Mouse (Mus musculus): Measurements from ENCODE around the gene Emsy. TPM values are rescaled to one million over a fixed set of nuclear protein-coding genes. Genes with fewer than 3 reads are reported as not detected.
A peak's percentile ranks its signal among the peaks of the same experiment; 100 is the strongest.

Gene Emsy
- polyA plus RNA-seq, 1 experiment from 2014 or later = 22.3 TPM

DNA sequence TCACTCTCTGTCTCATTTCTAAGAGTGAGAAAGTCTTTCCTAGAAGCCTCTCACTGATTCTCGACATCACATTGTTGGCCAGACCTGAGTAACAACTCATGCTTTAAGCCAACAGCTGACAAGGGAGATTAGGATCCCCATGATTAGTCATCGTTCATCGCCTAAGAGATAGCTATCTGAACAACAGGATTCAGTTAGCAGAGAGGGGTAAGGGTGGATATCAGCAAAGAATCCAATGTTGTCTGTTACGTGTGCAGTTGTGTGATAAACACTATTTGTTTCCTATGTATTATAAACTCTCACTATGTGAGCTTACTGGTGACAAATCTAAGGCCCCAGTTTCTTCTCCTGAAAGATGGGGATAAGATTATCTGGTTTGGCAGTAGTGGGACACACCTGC lies 17.8 kb upstream of the Emsy start:
- no peak for ATAC-seq (replicated peaks; ENCODE audit: extremely low read depth, insufficient read depth, low FRiP score)
- no peak overlapping the region for H3K27ac ChIP-seq (ENCODE audit: low read length)
- peaks cover 35% of the 10 kb centered on the region for H3K4me1 ChIP-seq (ENCODE audit: control insufficient read depth, insufficient read depth, low read length)
- H3K4me3 ChIP-seq (ENCODE audit: low read length) = no peak overlapping the region
- H3K36me3 ChIP-seq (ENCODE audit: control insufficient read depth, insufficient read depth) = no peaks in the 10 kb centered on the region
- no peaks in the 10 kb centered on the region for H3K9me3 ChIP-seq (replicated peaks; ENCODE audit: control insufficient read depth, low read length)
- H3K4me2 ChIP-seq (ENCODE audit: low read depth, low read length) = no peak overlapping the region
- no peaks in the 10 kb centered on the region for H3K27me3 ChIP-seq (ENCODE audit: control insufficient read depth, insufficient read depth, low read length)
- WGBS = 55% methylated on average over 4 of the region's 4 CpGs
- H3K9ac ChIP-seq (ENCODE audit: low read length) = no peak overlapping the region

GRCm38 (mm10) chr7:98672241-98672955 lies 15.8 kb upstream of the Emsy start:
- H3K9ac ChIP-seq (ENCODE audit: low read length) = peak overlapping the region; percentile 53

DNA sequence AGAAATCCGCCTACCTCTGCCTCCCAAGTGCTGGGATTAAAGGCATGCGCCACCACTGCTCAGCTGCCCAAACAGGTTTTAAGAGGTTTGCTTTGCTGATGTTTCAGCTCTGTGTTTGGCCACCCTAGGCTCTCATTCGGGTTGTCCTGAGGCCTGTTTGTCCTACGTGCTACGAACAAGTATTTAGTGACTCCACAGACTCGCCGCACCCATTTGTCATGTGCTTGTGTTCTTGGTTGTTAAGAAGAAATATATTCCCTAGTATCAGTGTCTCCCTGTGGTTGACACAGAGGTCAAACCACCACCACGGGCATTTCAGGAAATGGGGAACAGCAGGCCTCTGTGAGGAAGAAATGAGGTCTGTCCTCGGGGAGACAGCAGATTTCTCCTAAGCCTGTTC lies 14.8 kb upstream of the Emsy start:
- Histone ChIP-seq H3K36me3 (ENCODE audit: control insufficient read depth, insufficient read depth) (no peaks in the 10 kb centered on the region), H3K4me2 (ENCODE audit: low read depth, low read length) (peak overlapping the region; percentile 44; the same call in 1 of the 2 replicates), H3K27me3 (ENCODE audit: control insufficient read depth, insufficient read depth, low read length) (no peaks in the 10 kb centered on the region), H3K4me3 (ENCODE audit: low read length) (no peak overlapping the region), H3K9ac (ENCODE audit: low read length) (no peak overlapping the region; the same call in 1 of the 2 replicates), H3K4me1 (ENCODE audit: control insufficient read depth, insufficient read depth, low read length) (peaks cover 23% of the 10 kb centered on the region), H3K27ac (ENCODE audit: low read length) (no peak overlapping the region), H3K9me3 (replicated peaks; ENCODE audit: control insufficient read depth, low read length) (no peaks in the 10 kb centered on the region)
- WGBS = 63% methylated on average over 9 of the region's 9 CpGs
- ATAC-seq (replicated peaks; ENCODE audit: extremely low read depth, insufficient read depth, low FRiP score) = no peak

More at GRCm38 (mm10) chr7:98672241-98672955, 15.8 kb upstream of the Emsy start:
- H3K36me3 ChIP-seq (ENCODE audit: control insufficient read depth, insufficient read depth) = no peaks in the 10 kb centered on the region
- H3K9me3 ChIP-seq (replicated peaks; ENCODE audit: control insufficient read depth, low read length) = no peaks in the 10 kb centered on the region
- peak overlapping the region; percentile 44 for H3K4me2 ChIP-seq (ENCODE audit: low read depth, low read length)
- peak; percentile 83 for ATAC-seq (replicated peaks; ENCODE audit: extremely low read depth, insufficient read depth, low FRiP score)
- peak overlapping the region; percentile 70 for H3K27ac ChIP-seq (ENCODE audit: low read length)
- no peak overlapping the region for H3K4me3 ChIP-seq (ENCODE audit: low read length)
- H3K4me1 ChIP-seq (ENCODE audit: control insufficient read depth, insufficient read depth, low read length) = peaks cover 23% of the 10 kb centered on the region
- H3K27me3 ChIP-seq (ENCODE audit: control insufficient read depth, insufficient read depth, low read length) = no peaks in the 10 kb centered on the region
- 21% methylated on average over 11 of the region's 11 CpGs for WGBS

GRCm38 (mm10) chr7:98670831-98671230 lies 14.2 kb upstream of the Emsy start:
- 0 out of 2 replicates have a peak, but pooled peaks have one; percentile 17 for ATAC-seq (replicated peaks; ENCODE audit: extremely low read depth, insufficient read depth, low FRiP score)
- WGBS = 78% methylated on average over 4 of the region's 4 CpGs
- H3K27ac ChIP-seq (ENCODE audit: low read length) = no peak overlapping the region
- H3K9ac ChIP-seq (ENCODE audit: low read length) = no peak overlapping the region
- H3K4me3 ChIP-seq (ENCODE audit: low read length) = no peak overlapping the region
- H3K27me3 ChIP-seq (ENCODE audit: control insufficient read depth, insufficient read depth, low read length) = no peaks in the 10 kb centered on the region
- H3K4me1 ChIP-seq (ENCODE audit: control insufficient read depth, insufficient read depth, low read length) = peaks cover 23% of the 10 kb centered on the region
- no peak overlapping the region for H3K4me2 ChIP-seq (ENCODE audit: low read depth, low read length)
- no peaks in the 10 kb centered on the region for H3K36me3 ChIP-seq (ENCODE audit: control insufficient read depth, insufficient read depth)
- no peaks in the 10 kb centered on the region for H3K9me3 ChIP-seq (replicated peaks; ENCODE audit: control insufficient read depth, low read length)

DNA sequence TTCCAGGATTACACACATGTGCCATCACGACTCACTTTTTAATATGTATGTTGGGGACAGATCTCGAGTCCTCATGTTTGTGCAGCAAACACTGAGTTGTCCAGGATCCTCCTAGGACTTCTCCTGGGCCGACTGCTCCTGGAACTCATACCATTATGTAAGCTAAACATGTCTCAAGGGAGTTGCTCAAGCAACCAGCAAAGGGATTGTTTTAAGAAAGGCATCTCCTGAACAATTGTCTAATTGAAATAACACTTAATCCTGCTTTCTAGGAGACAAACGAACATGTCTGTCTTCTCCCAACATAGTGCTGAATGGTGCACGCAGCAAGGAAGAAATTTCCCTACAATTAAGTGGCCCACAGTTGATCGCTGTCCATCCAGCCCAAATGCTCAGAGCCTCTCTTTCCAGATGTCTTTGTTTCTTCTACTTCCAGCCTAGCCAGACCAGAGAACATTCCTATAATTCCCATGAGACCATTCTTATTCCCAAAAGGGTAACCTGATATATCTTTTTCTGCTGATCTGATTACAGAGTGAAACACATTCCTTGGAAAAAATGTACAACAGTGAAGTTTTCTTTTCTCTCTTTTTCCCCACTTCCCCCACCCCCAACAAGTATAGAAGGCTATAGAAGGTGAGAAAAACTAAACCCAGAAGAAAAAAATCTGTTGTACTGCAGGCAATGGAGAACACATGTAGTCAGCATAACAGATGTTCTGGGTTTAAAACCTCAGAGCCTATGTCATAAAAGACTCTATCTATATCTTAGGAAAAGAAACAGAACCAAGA lies 11.6 kb upstream of the Emsy start:
- Histone ChIP-seq H3K4me1 (ENCODE audit: control insufficient read depth, insufficient read depth, low read length) (peaks cover 25% of the 10 kb centered on the region), H3K27ac (ENCODE audit: low read length) (no peak overlapping the region), H3K27me3 (ENCODE audit: control insufficient read depth, insufficient read depth, low read length) (no peaks in the 10 kb centered on the region), H3K9ac (ENCODE audit: low read length) (no peak overlapping the region), H3K4me3 (ENCODE audit: low read length) (no peak overlapping the region), H3K9me3 (replicated peaks; ENCODE audit: control insufficient read depth, low read length) (no peaks in the 10 kb centered on the region), H3K36me3 (ENCODE audit: control insufficient read depth, insufficient read depth) (no peaks in the 10 kb centered on the region), H3K4me2 (ENCODE audit: low read depth, low read length) (no peak overlapping the region)
- no peak for ATAC-seq (replicated peaks; ENCODE audit: extremely low read depth, insufficient read depth, low FRiP score)
- WGBS = 69% methylated on average over 6 of the region's 6 CpGs

GRCm38 (mm10) chr7:98665726-98666125 lies 9.1 kb upstream of the Emsy start:
- H3K4me2 ChIP-seq (ENCODE audit: low read depth, low read length) = no peak overlapping the region

GRCm38 (mm10) chr7:98665166-98665565 lies 8.6 kb upstream of the Emsy start:
- no peak overlapping the region for H3K9ac ChIP-seq (ENCODE audit: low read length)
- ATAC-seq (replicated peaks; ENCODE audit: extremely low read depth, insufficient read depth, low FRiP score) = peak; percentile 41; the same call in 1 of the 2 replicates
- H3K4me3 ChIP-seq (ENCODE audit: low read length) = no peak overlapping the region
- no peaks in the 10 kb centered on the region for H3K9me3 ChIP-seq (replicated peaks; ENCODE audit: control insufficient read depth, low read length)
- no peak overlapping the region for H3K27ac ChIP-seq (ENCODE audit: low read length)
- no peaks in the 10 kb centered on the region for H3K36me3 ChIP-seq (ENCODE audit: control insufficient read depth, insufficient read depth)
- WGBS = 49% methylated on average over 5 of the region's 5 CpGs
- peaks cover 7% of the 10 kb centered on the region for H3K4me1 ChIP-seq (ENCODE audit: control insufficient read depth, insufficient read depth, low read length)
- H3K4me2 ChIP-seq (ENCODE audit: low read depth, low read length) = no peak overlapping the region
- no peaks in the 10 kb centered on the region for H3K27me3 ChIP-seq (ENCODE audit: control insufficient read depth, insufficient read depth, low read length)

More at GRCm38 (mm10) chr7:98665726-98666125, 9.1 kb upstream of the Emsy start:
- H3K27ac ChIP-seq (ENCODE audit: low read length) = no peak overlapping the region
- no peaks in the 10 kb centered on the region for H3K36me3 ChIP-seq (ENCODE audit: control insufficient read depth, insufficient read depth)
- peaks cover 7% of the 10 kb centered on the region for H3K4me1 ChIP-seq (ENCODE audit: control insufficient read depth, insufficient read depth, low read length)
- no peak for ATAC-seq (replicated peaks; ENCODE audit: extremely low read depth, insufficient read depth, low FRiP score)
- WGBS = 81% methylated on average over 6 of the region's 6 CpGs
- H3K27me3 ChIP-seq (ENCODE audit: control insufficient read depth, insufficient read depth, low read length) = no peaks in the 10 kb centered on the region
- no peak overlapping the region for H3K9ac ChIP-seq (ENCODE audit: low read length)
- H3K9me3 ChIP-seq (replicated peaks; ENCODE audit: control insufficient read depth, low read length) = no peaks in the 10 kb centered on the region
- H3K4me3 ChIP-seq (ENCODE audit: low read length) = no peak overlapping the region

DNA sequence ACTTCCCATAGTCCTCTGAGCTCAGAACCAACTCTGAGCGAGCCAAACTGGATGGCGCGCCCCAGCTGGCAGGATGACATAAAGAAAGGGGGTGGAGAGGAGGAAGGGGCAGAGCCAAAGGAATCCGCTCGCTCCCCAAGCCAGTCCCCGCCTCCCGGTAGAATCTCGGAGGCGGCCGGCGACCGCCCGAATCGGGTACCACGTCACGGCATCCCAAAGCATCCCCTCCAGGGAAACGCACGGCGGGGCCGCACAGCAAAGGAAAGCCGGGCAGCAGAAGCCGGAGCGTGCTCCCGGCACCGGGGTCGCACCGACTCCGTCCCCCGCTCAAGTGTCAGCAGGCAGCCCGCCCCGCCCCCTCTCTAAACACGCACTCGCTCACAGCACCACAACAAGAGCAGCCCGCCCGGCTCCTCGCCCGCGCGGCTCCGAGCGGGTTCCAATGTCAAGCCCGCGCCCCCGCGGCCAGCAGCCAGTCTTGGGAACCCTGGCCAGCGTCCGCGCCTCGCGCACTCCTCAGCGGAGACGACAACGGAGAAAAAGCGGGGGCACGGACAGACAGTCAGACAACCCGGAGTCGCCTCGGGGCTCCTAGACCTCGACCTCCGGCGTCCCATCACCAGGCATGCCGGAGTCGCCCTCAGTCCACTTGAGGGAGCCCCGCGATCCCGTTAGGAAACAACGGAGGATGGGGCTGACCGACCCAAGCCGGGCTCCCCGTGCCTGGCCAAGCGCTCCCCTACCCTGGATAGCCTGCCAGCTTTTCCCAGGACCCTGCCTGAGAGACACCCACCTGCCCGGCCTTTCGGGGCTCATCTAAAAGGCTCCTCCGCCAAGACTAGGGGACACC lies 677 bp downstream of the Emsy start:
- Histone ChIP-seq H3K9ac (ENCODE audit: low read length) (peak overlapping the region; percentile 95), H3K4me1 (ENCODE audit: control insufficient read depth, insufficient read depth, low read length) (peaks cover 22% of the 10 kb centered on the region), H3K4me3 (ENCODE audit: low read length) (peak overlapping the region; percentile 97), H3K4me2 (ENCODE audit: low read depth, low read length) (peak overlapping the region; percentile 79), H3K27me3 (ENCODE audit: control insufficient read depth, insufficient read depth, low read length) (no peaks in the 10 kb centered on the region), H3K27ac (ENCODE audit: low read length) (peak overlapping the region; percentile 97), H3K36me3 (ENCODE audit: control insufficient read depth, insufficient read depth) (peaks cover 16% of the 10 kb centered on the region), H3K9me3 (replicated peaks; ENCODE audit: control insufficient read depth, low read length) (no peaks in the 10 kb centered on the region)
- under 1% methylated on average over 74 of the region's 74 CpGs for WGBS
- ATAC-seq (replicated peaks; ENCODE audit: extremely low read depth, insufficient read depth, low FRiP score) = peak; percentile 58

Data from heart, embryonic 16.5 days (tissue).